8 mouse cellular contexts compared by ENCODE assay signal in the genomic region with DNA sequence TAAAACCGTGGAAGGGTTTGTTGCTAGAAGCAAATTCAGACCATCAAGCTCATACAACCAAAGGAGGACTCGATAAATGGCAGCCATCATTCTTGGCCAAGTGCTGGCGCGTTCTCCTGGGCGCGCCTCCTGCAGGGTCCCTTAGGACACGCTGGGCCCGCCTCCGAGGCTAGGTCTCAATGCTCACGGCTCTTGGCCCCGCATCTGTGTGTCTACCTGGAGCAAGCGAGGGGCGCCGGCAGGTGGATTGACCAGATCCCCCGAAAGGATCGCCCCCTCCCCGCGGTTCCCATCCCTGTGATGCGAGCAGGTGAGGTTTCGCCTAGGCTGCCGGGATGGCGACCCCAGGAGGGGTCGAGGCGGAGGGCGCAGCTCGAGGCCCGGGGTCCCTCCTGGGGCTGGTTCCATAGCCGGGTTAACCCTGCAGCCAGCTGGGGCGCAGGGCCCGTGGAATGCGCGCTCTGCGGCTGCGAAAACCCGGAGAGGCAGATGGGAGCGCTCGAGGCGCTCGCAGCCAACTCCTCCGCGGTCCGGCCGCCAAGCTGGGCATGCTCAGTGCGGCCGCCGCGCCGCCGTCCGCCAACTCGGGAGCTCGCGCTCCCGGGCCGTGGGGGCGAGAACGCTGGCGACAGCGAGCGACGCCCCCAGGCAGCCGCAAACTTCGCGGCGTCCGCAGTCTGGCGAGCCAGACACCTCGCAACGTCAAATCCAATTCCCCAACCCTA. TPM values are rescaled to one million over a fixed set of nuclear protein-coding genes. Genes with fewer than 3 reads are reported as not detected.
A peak's percentile ranks its signal among the peaks of the same experiment; 100 is the strongest.
DNase-seq lines count a peak whose midpoint lies in the region; ATAC-seq and TF ChIP-seq lines count a peak whose summit lies in the region.

Gene Med12l (plus strand): TSS at position 555 of the 725 bp plus-strand sequence.

- peak within 1 kb of the TSS; percentile 62 for H3K4me3 ChIP-seq in ES-Bruce4 (ENCODE audit: low read depth, low read length)
- peak within 1 kb of the TSS; percentile 56 for H3K4me3 ChIP-seq in brown adipose tissue, adult 24 weeks (ENCODE audit: insufficient read depth, low read depth, low read length)
- H3K4me3 ChIP-seq in forebrain, embryonic 13.5 days: peak within 1 kb of the TSS; percentile 81
- peak within 1 kb of the TSS; percentile 56 for H3K4me3 ChIP-seq in liver, embryonic 15.5 days (replicated peaks)

- H3K9ac ChIP-seq in ES-Bruce4 (ENCODE audit: low read depth, poor library complexity, severe bottlenecking): peak within 1 kb of the TSS; percentile 69
- peak within 1 kb of the TSS; percentile 83 for H3K9ac ChIP-seq in forebrain, embryonic 13.5 days
- H3K9ac ChIP-seq in liver, embryonic 15.5 days: no peak within 1 kb of the TSS; the same call in 1 of the 2 replicates

- H3K27me3 ChIP-seq in ES-Bruce4 (ENCODE audit: control insufficient read depth, insufficient read depth, low read length, poor library complexity, severe bottlenecking): peaks cover 9% of the 10 kb centered on the region
- peaks cover 8% of the 10 kb centered on the region; the same call in 1 of the 2 replicates for H3K27me3 ChIP-seq in forebrain, embryonic 13.5 days
- peaks cover 72% of the 10 kb centered on the region for H3K27me3 ChIP-seq in liver, embryonic 15.5 days

- intact Hi-C loops in heart, postnatal 14 days (cut with DNase I): no loop called here

- peak; percentile 74 to 76 for DNase-seq in heart, postnatal 14 days
- peak; percentile 86 to 89 for DNase-seq in layer of hippocampus, adult 18-20 months (ENCODE audit: low spot score in 2 of 2)
- peak; percentile 26 for DNase-seq in ovary, adult 18-20 months (ENCODE audit: low spot score)
- peak; percentile 65 for DNase-seq in thymus, postnatal 4 days

- no peak within 1 kb of the TSS for H3K27ac ChIP-seq in ES-Bruce4 (ENCODE audit: insufficient read depth, low read length)
- no peak within 1 kb of the TSS for H3K27ac ChIP-seq in brown adipose tissue, adult 24 weeks (replicated peaks; ENCODE audit: low read depth, low read length)
- peak within 1 kb of the TSS; percentile 95 for H3K27ac ChIP-seq in forebrain, embryonic 13.5 days
- H3K27ac ChIP-seq in liver, embryonic 15.5 days (replicated peaks): peak within 1 kb of the TSS; percentile 33; the same call in 1 of the 2 replicates

- no peak for TF ChIP-seq POLR2A in ES-Bruce4 (IDR thresholded peaks at IDR 0.05; ENCODE audit: insufficient read depth, low read length)

- ATAC-seq in forebrain, embryonic 13.5 days: peak; percentile 76
- no peak for ATAC-seq in liver, embryonic 15.5 days (ENCODE audit: insufficient read depth)

- H3K4me2 ChIP-seq in forebrain, embryonic 13.5 days: peak within 1 kb of the TSS; percentile 90
- H3K4me2 ChIP-seq in liver, embryonic 15.5 days: peak within 1 kb of the TSS; percentile 72

- no peaks in the 10 kb centered on the region for H3K36me3 ChIP-seq in ES-Bruce4 (ENCODE audit: control insufficient read depth, insufficient read depth, low read length, poor library complexity, severe bottlenecking)
- H3K36me3 ChIP-seq in forebrain, embryonic 13.5 days (ENCODE audit: poor library complexity, severe bottlenecking): no peaks in the 10 kb centered on the region
- H3K36me3 ChIP-seq in liver, embryonic 15.5 days (replicated peaks): no peaks in the 10 kb centered on the region

- no peaks in the 10 kb centered on the region for H3K4me1 ChIP-seq in ES-Bruce4 (ENCODE audit: control insufficient read depth, insufficient read depth, low read length)
- peaks cover 5% of the 10 kb centered on the region; the same call in 1 of the 2 replicates for H3K4me1 ChIP-seq in brown adipose tissue, adult 24 weeks (ENCODE audit: control insufficient read depth, insufficient read depth, insufficient read length, low read length)
- peaks cover 14% of the 10 kb centered on the region for H3K4me1 ChIP-seq in forebrain, embryonic 13.5 days
- H3K4me1 ChIP-seq in liver, embryonic 15.5 days (replicated peaks): peaks cover 17% of the 10 kb centered on the region

- no peak for TF ChIP-seq EP300 in ES-Bruce4 (IDR thresholded peaks at IDR 0.05; ENCODE audit: insufficient read depth, low read depth, low read length)

- H3K9me3 ChIP-seq in ES-Bruce4 (replicated peaks; ENCODE audit: control insufficient read depth, insufficient read depth, low read length, poor library complexity, severe bottlenecking): no peaks in the 10 kb centered on the region
- H3K9me3 ChIP-seq in forebrain, embryonic 13.5 days (replicated peaks): no peaks in the 10 kb centered on the region
- H3K9me3 ChIP-seq in liver, embryonic 15.5 days (replicated peaks): no peaks in the 10 kb centered on the region

- WGBS in forebrain, embryonic 13.5 days: under 1% methylated on average over 69 of the region's 69 CpGs
- under 1% methylated on average over 69 of the region's 69 CpGs for WGBS in liver, embryonic 15.5 days (ENCODE audit: insufficient replicate concordance)

- no peak for TF ChIP-seq CTCF in ES-Bruce4 (IDR thresholded peaks at IDR 0.05; ENCODE audit: low read depth, low read length)

RNA-seq across cellular contexts. Expression of gene Med12l, which starts in this region (rescaled TPM):
- polyA plus RNA-seq in ES-Bruce4 (2011; ENCODE audit: insufficient read depth, insufficient read length, low read depth, missing spikeins): 10.3 and 11.7 TPM in 2 replicates
- polyA plus RNA-seq in brown adipose tissue, adult 24 weeks (2012; ENCODE audit: insufficient read depth, insufficient read length, missing spikeins): 2.8 and 3.7 TPM in 2 replicates
- polyA plus RNA-seq in forebrain, embryonic 13.5 days (2015; fragmentation: Nextera tagmentation; extraction: Ambion mirVana): 3.5 and 3.7 TPM in 2 replicates
- total RNA-seq in heart, postnatal 14 days (2021): 1 to 10 TPM; 8.7 to 9.7 TPM
- total RNA-seq in layer of hippocampus, adult 18-20 months (2021): 10 to 100 TPM; 51.9 to 54.1 TPM
- polyA plus RNA-seq in liver, embryonic 15.5 days (2015; fragmentation: Nextera tagmentation; extraction: Ambion mirVana): 0.46 and 0.63 TPM in 2 replicates

Comparison
In these comparisons a context has a peak if more than half of its experiments do, and no peak if none do; other contexts are left out.
1. RNA of gene Med12l (total RNA-seq): 51.9 to 54.1 TPM in layer of hippocampus, adult 18-20 months; 8.7 to 9.7 TPM in heart, postnatal 14 days; every median in the first group is over 4 times any median in the second.
2. H3K27ac ChIP-seq: peak in forebrain, embryonic 13.5 days (single experiment) and liver, embryonic 15.5 days (single experiment); none in ES-Bruce4 (single experiment) and brown adipose tissue, adult 24 weeks (single experiment).
3. DNase-seq: peak in every context shown above with its lines; median percentile 88 in layer of hippocampus, adult 18-20 months; 75 in heart, postnatal 14 days; 65 in thymus, postnatal 4 days; 26 in ovary, adult 18-20 months.
4. Peak in every context shown above with its lines, with median percentiles within 50 percentile points of each other: H3K4me3 ChIP-seq.